Mouse (Mus musculus) cerebellum, adult 9-11 months (tissue): Measurements from ENCODE around the gene Tmtc1.

Experiments
- DNase-seq: peaks from one replicate; pipeline ENCODE4 v3.0.0; 2022

The Tmtc1 gene

DNA sequence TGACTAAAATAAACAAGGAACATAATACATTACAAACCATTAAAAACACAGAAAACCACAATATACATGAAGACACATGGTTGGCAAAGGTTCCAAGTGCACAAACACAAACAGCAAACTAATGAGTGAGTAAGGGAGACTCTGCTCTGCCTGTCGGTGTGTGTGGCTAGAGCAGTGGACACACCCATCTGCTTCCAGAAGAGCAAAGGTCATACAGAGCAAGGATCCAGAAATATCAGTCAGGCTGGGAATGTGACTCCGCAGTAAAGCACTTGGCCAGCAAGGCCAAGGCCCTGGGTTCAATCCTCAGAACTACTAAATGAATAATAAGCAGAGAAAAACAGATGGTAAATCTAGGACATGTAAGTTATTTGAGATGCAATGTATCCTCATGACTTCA lies 27.6 kb downstream of the Tmtc1 start:
- no peak for DNase-seq

DNA sequence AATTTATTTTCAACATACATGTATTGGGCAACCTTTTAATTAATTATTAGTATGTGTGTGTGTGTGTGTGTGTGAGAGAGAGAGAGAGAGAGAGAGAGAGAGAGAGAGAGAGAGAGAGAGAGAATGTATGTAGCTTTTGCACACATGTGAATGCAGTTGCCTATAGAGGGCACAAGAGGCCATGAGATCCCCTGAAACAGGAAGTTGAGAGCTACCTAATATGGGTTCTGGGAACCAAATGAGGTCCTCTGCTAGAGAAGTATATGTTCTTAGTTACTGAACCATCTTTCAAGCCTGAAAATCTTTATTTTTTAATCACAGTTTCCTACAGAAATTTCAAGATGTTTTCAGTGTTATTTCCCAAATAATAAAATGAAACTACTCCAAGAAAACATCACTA lies 30.6 kb downstream of the Tmtc1 start:
- DNase-seq: no peak

DNA sequence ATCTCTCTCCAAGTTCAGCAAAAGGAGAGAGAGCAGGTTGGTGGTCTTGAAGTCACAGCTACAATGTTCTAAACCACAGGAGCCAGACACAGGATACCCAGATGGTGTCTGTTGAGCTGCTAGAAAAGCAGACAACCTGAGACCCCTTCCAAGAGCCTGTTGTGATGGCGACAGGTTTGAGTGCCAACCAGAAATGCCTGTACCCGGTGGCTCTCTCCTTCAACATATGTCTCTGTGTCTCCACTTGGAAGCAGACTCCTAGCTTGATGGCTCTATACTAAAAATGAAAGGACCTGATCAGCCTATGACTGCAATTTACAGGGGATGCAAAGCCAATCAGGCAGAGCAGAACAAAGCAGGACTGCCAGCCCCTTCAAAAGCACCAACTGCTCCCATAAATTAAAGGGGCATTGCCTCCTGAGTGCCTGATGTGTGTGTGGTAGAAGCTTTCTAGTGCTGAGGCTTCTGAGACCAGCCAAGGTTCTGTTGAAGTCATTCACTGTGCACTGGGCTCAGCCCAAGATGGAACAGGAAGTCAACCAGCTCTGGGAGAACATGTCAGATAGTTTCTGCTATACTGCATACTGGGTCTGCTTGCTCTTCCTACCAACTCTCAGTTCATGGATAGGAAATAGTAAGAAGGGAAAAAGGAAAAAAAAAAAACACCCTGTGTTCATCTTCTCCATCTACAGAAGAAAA lies 37.2 kb downstream of the Tmtc1 start:
- no peak for DNase-seq

DNA sequence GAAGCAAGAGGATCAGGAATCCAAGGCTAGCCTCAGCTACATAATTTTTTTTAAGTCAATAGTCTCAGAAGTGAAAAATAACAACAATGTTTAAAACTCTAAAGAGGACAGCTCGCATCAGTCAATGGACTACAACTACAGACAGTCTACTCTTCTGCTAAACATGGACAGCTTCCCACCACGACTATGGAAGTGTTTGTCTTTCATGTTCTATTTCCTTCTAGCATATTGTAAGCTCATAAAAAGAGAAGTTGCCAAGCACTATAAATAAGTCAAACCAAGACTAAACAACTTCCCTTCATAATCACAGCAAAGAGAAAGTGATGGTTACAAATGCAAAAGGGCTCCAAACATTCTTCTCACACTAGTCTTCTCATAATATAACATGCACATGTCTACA lies 38.6 kb downstream of the Tmtc1 start:
- DNase-seq: no peak

DNA sequence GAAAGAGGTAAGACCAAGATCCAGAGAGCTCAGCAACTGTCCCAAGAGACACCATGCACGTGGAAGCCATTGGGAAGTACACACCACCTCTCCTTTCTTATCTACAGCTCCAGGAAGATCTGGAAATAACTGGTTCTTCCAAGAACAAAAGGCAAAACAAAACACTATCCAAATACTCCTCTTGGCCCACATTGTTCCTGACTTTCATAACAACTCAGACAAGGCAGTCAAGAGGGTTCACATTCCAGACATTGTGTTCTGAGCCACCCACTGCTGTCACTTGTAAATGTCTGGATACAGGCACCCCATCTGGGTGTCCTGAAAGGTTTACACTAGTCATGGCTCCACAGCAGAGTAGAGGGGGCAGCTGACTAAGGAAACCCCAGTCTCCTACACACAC lies 39.7 kb downstream of the Tmtc1 start:
- no peak for DNase-seq

DNA sequence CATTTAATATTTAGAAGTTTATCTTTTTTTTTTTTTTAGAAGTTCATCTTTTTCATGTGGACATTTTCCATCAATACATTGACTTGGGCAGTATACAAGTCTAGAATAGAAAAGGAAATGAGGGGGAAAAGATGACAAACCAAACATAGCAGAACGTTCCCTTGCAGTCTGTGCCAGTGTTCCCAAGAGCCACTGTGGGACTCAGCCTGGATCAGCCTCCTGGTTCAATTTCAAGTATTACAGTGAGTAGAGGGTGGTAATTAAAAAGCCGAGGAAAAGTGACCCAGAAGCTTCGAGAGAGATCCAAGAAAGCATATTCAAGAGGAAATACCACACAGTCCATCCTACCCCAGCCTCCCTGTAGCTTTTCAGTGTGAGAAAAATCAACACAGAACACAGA lies 40.4 kb downstream of the Tmtc1 start:
- DNase-seq: no peak

DNA sequence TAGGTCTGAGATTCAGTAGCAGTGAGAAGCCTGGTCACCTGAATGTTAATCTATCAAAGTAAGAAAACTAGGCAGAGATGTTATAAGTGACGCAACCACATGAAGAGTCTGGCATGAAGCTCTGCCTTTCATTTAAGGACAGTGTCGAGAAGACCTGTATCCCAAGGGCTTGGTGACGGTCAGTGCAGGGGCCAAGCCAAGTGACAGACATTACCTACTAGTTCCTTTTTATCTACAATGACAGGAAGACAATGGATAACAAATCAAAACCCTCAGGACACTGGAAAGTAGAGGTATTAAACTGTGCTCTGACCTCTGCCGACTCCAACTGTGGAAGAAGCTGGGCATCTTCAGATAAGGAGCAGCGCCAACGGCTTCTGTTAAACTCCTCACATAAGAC lies 43.2 kb downstream of the Tmtc1 start:
- DNase-seq: no peak

DNA sequence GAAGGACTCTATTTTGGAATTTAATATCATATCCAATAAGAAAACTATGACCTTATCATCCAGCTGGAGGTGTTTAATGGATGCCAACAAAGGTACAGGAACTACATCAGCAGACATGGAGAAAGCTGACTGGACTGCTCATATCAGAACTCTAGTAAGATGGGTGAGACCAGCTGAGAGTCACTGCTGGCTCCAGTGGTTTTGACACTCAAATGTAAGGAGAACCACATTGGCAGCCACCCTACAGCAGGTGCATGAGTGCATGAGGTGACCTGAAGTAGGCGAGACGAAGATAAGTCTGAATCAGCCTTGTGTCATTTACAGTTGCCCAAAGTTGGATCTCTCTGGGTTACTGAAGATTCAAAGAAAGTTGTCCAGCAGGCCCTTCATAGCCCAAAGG lies 44.6 kb downstream of the Tmtc1 start:
- DNase-seq: no peak

DNA sequence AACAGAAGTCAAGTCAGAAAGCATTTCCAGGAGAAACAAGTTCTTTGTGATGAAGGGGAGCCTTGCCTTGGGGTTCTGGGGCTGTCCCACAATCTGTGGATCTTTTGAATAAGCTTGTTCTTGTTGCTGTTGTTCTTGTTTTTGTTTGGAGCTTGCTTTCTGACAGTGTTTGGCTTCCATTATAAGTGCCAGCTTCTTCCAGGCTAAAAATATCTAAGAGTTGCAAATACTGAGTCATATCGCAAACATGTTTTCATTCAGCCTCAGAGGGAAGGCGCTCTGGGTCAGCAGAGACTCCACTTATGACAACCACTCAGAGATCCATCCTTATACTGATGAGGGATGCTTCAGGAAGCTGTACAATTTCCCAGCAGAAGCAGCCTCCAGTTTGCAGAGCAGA lies 45.3 kb downstream of the Tmtc1 start:
- no peak for DNase-seq

DNA sequence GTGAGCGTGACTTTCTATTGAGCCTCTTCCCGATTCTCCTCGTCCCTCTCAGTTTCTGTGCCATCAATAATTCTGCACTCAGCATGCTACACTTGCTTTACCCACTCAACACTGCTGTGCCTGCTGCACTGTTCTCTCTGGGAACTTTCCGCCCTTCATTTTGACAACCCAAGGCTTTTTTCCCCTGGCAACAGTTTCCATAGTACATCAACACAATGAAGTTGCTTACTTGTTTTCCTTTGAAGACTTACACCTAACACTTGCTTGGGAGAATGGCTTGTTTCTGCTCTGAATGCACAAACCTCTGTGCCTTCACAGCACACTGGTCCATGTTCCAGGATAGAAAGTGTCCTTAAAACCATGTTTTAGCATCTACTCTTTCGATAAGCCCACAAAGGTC lies 46.9 kb downstream of the Tmtc1 start:
- no peak for DNase-seq

DNA sequence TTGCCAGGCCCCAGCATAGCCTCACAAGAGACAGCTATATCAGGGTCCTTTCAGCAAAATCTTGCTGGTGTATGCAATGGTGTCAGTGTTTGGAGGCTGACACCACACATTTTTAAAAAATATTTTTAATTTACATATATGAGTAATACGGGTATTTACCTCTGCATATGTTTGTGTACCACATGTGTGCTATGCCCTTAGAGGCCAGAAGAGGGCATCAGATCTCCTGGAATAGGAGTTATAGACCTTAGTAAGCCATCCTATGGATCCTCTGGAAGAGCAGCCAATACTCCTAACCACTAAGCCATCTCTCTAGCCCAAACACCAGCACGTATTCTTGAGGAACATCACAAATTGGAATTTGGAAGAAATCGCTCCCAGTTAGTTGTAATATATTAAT lies 48.9 kb downstream of the Tmtc1 start:
- DNase-seq: no peak

DNA sequence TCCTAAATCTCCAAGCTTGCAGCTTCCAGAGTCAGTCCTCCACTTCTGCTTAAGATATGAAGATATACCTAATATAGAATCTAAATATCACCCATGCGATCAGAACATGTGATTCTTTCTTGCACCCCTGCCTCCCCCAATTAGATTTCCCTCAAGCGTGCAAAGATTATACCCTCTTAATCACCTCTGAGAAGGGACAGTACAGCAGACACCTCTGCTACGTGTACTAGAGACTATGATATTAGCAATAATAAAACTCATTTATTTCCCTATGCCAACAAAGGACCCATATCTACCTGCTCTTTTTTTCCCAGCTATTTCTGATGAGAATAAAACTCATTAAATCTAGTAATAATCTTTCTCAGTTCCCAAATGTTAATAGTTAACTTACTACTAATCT lies 49.9 kb downstream of the Tmtc1 start:
- DNase-seq: no peak

DNA sequence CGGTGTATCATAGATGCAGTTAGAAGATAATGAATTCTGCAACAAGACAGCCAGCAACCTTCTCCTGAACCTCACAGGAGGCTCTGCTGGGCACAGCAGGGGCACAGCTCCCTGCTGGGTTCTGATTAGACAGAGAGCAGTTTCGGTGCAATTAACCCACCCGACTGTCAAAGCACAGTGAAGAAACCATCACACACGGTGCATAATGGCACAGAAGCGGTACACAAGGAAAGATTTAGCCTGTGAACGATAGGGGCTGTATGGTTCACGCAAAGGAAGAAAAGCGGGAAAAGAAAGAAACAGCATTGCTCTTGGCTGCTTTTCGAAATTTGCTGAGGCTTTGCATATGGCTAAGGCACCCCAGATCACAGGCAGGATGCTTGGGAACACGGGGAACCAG lies 52.0 kb downstream of the Tmtc1 start:
- DNase-seq: no peak

DNA sequence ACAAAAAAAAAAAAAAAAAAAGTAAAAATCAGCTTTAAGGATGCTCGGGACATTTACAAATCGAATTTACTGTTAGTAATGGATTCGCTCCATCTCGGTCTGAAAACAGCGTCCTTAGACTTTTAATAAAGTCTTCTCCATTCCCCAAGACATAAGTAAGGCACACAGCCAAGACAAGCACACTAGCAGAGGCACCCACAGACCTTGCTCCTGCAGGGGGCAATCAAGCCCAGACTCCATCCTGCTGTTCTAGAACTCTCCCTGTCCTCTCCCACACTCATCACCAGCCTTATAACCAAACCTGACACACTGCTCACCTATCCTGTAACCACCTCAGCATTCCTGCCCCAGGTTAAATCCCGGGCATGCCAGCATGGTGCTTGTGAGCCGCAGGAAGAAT lies 52.9 kb downstream of the Tmtc1 start:
- no peak for DNase-seq

DNA sequence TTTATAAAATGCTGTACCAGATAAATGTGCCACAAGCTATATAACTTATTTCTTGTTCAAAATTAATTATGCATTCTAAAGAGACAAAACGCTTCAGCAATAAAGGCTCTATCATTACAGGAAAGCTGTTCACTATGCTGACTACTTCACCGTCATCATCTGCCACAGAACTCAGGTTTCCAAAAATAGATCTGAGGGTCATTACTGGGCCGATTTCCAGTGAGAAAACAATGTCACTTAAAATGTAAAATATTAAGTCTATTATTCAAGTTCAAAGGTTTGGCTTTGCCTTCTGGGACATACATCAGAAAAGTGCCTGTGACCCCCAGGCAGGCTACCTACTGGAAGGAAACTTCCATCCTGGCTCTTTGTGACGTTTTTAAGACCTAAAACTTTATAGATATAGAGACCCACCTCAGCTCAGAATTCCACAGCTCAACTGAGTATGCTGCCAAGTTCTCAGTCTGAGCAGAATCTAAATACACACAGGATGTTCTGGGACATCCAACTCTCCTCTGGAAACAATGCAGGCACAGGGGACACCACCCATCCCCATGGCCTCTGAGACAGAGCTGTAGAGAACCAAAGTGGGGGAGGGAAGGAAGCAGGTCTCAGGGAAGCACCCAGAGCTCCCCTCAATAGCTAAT lies 53.4 kb downstream of the Tmtc1 start:
- no peak for DNase-seq

DNA sequence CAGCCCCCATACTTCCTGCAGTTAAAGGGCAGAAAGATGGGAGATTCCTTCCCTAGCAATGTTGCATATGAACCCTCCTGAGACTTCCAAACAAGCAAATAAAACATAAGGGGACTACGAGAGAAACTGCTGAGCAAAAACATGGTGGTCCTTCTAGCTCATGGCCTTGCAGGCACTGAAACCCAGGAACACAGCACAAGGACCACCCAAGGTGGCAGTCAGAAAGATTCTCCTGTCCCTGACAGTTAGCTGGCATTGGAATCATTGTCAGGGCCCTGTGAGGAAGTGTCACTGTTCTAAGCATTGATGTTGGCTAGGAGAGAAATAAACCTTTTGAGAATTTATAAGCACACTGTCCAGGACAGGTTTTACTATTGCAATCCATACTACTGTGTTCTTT lies 56.2 kb downstream of the Tmtc1 start:
- DNase-seq: no peak

DNA sequence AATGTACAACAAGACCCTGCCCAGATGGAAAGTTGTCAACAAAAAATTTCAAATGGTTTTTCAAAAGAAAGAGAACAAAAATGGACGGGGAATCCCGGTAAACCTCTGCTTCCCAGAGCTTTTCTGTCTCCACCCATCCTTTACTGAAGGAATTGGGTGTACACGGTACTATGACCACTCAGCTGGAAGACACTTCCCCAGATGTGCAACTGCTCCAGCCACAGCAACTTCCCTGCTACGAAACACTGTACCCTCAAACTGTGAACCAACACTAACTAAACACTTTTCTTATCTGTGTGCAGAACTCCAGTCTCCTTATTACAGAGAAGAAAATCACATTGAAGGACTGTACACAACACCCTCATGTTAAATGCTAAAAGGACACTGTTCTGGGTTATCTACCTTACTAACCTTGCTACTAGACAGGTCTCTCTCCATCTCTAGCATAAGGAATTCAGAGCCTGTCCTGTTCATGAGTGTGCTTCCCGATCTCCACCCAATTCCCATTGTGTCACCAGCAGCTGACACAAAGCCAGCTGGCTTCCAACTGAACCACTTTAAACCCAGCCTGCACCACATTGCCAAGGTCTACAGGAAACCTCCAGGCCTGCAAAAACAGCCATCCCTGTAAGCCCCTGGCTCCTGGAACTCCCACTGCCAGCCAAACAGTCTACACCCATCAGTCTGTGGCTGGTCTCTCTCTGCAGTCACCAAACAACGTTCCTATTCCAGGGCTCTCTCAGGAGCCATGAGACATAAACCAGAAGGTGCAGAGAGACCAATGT lies 59.9 kb downstream of the Tmtc1 start:
- no peak for DNase-seq

DNA sequence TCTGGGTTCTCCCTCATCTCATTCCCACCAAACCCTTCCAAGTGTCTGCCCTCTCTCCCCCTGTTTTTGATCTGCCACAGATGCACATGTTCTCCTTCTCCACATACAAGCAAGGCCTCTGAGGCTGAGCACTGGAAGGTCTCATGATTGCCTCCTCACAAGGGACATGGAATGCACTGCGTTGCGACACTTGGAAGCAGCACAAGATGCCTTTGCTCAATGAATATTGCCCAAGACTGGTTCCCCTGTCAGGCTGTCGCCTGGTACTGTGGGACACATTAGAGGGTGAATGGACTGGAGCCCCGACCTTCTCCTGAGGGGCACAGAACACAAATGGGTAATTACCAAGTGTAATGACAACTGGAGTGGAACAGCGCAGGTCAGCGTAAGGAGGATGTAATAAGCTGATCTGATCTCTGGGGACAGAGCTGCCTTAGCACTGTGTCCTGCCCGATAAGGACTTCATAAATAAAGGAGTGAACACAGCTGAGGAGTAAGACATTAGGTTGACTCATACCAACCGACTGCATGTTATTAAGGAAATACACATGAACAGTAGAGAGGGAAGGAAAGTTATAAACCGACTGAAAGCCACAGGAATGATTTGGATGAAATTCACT lies 62.9 kb downstream of the Tmtc1 start:
- DNase-seq: no peak

DNA sequence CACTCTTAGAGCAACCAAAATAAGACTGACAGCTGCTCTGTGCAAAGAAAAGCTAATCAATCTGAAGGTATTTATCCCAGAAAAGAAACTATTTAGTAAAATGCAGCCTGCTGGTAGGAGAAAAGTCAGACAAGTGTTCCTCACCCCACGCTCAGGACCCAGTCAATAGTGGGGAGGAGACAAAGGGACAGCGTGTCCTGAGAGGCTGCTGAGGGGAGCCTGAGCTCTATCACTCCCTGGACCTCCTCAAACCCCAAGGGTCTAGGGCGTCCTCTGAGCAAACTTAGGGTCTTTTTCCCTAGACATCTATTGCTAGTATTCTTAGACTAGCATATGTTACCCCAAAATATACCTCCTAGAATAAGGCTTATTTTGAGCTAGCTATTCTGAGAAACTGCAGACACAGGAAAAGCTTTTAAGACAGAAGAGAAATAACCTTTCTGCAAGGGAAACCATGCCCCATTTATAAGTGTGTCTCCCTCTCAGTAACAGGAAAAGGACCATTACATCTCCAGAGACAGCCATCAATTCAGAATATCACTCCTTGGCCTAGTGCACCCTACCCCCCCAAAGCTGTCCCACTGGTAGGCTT lies 68.5 kb downstream of the Tmtc1 start:
- DNase-seq: no peak

DNA sequence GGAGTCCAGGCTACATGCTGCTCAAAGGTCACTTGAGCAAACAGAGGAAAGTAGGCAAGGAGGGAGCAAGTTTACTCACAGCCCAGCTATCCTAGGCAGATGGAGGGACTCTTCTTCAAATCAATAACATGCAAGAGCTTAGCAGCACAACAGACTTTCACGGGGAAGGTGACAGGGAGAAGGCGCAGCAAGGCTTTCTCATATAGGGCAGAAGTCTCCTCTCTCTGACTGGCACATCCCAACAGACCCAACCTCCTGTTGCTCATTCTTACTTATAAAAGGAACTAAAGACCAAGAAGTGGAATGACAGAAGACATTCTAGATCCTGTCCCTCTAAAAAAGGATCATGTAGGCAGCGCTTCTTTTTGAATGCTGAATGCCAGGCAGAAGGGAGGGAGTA lies 69.2 kb downstream of the Tmtc1 start:
- no peak for DNase-seq

DNA sequence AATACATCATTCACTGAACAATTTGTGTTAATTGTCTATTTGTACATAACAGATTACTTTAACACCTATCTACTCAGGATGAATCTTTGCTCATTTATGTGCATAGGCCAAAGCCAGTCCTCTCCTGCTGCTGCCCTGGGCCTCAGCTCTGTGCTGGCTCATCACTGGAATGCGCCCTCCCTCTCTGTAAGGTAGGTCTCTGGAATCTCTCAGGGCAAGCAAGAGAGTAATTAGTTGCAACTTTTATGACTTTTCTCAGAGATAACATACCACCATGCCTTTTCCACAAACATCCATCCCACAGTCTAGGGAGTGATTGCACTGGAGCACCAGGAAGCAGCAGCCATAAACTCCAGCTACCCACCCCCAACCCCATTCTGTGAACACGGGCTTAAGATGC lies 70.7 kb downstream of the Tmtc1 start:
- no peak for DNase-seq

DNA sequence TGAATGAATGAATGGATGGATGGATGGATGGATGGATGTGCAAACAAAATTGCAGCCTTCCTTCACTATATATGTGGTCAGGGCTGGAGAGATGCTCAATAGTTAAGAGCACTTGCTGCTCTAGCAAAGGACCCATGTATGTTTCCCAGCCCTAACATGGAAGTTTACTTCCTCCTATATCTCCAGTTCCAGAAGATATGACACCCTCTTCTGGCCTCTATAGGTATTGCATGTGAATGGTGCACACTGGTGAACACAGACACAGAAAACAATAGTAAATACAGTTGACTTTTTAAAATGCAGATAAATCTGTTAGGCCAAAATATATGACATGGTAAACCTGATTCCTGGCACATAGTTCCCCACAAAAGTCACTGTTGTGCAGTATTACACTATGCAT lies 73.0 kb downstream of the Tmtc1 start:
- no peak for DNase-seq

DNA sequence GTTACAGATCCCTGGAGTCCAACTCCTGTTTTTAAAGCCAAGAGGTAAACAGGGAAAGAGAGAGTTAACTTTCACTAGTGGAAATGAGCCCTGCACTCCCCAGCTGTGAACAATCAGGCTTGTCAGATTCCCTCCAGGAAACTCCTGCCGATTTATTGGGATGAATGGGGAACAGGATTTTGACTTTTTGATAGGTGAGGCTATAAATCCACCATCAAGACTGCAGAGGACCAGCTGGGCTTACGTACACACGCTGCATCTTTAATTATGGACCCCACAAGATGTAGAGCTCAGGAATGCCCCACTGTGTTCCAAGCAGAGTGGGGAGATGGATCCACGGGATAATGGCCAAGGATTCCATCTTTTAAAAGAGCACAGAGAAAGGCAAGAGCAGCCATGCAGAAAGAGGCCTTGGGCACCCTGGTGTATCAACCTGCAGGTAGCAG lies 77.1 kb downstream of the Tmtc1 start:
- DNase-seq: no peak
